Mouse (Mus musculus) heart, adult 9 months (tissue): Measurements from ENCODE around the gene Ccdc9b.

ENCODE experiments used
- DNase-seq, 2 experiments: peaks; one replicate each; pipeline ENCODE4 v3.0.0; 2022; ENCODE audit warnings: low spot score in 2 of 2

The Ccdc9b gene

GRCm38 (mm10) chr2:118761906-118762783, at the start of gene Ccdc9b:
Gene Ccdc9b, minus strand, starts transcription at chr2:118762661.
- DNase-seq: peak; percentile 91 to 92

GRCm38 (mm10) chr2:118810861-118811260, 48.4 kb upstream of the Ccdc9b start:
- DNase-seq: no peak

DNA sequence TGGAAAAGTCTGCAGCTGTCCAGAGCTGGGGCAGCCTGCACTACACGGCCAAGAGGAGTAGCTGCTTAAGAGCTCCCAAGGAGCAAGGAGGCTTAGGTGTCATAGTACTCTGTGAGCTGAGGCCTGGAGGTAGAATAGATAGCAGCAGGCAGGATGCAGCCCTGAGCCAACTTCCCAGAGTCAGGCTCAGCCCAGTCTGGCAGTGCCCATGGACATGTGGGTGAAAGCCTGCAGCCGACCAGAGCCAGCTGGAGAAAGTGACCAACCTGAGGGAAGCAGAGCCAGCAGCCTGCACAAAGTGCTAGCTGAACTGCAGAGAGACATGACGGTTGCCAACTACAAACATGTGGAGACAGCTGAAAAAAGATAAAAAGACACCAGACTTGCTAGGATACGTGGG, 44.4 kb upstream of the Ccdc9b start:
- DNase-seq: peak; percentile 49 to 52

GRCm38 (mm10) chr2:118805756-118806155, 43.3 kb upstream of the Ccdc9b start:
- DNase-seq: no peak

DNA sequence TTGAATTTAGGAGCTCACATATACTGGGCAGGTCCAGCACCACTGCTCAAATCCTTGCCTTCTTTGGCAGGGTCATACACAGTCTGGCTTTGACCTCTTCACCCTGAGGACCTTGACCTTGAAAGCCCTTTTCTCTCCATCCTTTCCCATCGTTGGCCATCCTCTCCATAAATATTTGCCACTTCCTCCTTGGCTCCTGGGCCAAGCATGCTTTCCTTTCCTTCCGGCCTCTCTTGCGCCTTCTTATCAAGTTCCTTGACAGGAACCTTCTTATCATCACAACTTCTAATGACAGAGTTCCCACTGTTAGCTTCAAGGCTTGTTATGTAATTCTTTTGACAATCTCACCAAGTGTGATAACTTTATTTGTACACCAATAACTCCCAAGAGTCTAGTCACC, 42.7 kb upstream of the Ccdc9b start:
- DNase-seq: no peak

GRCm38 (mm10) chr2:118804474-118804873, 42.0 kb upstream of the Ccdc9b start:
- DNase-seq: peak in 1 of 2 experiments; percentile 32

GRCm38 (mm10) chr2:118802542-118803118, 40.2 kb upstream of the Ccdc9b start:
- no peak for DNase-seq

DNA sequence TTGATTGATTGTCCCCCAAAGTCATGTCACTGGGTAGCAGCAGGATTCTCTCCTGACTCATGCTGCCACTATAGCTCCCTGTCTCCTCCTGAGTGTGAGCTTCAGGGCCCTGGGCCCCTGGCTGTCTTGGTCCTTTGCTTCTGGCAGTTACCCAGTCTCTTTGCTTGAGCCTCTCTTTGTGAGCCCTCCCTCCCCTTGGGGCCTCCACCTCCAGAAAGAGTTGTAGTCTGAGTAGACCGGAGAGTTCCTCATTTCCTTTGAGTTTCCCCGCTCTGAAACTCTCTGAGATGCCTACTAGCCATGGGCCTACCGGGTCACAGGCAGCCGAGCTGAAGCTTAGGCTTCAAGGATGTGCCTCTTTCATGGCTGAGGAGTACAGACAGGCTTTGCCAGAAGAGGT, 31.2 kb upstream of the Ccdc9b start:
- DNase-seq: no peak

DNA sequence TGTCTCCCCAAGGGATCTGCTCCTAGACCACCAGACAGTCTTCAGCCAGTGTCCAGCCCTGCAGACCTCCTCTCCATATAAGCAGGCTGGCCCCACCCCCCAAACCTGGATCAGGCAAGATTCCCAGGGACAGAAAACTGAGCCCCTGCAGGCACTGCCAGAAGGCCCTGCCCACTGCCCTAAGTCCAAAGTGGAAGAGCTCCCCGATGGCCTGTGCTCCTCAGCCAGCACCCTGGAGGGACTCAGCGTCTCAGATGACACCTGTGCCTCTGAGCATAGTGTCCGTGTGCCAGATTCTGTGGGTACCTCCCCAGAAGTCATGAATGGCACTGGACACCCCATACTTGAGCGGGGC, 29.8 kb upstream of the Ccdc9b start:
- no peak for DNase-seq

- no peak for DNase-seq
Observed at GRCm38 (mm10) chr2:118791591-118792258, 29.3 kb upstream of the Ccdc9b start.

DNA sequence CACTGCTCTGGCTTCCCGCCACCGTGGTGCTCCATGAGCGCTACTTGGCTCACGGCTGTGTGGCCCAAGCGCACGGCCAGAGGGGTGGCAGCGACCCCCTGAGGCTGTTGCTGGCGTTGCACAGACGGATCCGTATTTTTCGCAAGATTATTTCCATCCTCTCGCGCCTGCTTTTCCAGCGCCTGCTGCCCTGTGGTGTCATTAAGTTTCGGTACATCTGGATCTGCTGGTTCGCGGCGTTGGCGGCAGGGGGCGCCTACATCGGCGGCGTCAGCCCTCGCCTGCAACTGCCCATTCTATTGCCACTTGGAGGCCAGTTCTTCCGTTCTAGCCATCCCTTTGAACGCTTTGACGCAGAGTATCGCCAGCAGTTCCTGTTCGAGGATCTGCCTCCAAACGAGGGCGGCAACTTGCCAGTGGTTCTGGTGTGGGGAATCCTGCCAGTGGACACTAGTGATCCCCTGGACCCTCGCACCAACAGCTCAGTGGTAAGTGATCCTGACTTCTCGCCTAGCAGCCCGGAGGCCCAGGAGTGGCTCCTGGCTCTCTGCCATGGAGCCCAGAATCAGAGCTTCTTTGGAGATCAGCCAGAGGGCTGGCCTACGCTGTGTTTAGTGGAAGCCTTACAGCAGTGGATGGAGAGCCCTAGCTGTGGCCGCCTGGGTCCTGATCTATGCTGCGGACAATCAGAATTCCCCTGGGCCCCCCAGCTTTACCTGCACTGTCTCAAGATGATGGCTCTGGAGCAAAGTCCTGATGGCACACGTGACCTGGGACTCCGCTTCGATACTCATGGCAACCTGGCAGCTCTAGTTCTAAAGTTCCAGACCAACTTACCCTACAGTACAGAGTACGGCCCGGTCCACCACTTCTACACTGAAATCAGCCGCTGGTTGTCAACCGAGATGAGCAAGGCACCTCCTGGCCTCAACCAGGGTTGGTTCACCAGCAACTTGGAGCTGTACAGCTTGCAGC, 28.4 kb upstream of the Ccdc9b start:
- DNase-seq: peak; percentile 37 to 62

GRCm38 (mm10) chr2:118790221-118790550, 27.7 kb upstream of the Ccdc9b start:
- no peak for DNase-seq

DNA sequence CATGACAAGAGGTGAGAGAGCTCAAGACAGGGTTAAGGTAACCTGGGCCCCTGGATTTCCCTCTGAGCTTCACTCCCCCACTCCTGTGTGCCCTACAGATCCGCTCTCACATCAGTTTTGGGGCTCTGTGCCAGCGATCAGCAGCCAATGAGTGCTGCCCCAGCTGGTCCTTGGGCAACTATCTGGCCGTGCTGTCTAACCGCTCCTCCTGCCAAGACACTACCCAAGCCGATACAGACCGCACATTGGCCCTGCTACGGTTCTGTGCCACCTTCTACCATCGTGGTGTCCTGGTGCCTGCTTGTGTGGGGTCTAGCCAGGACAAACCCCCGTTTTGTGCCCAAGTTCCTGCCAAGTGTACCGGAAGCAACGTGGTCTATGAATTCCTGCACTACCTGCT, 27.0 kb upstream of the Ccdc9b start:
- DNase-seq: no peak

- DNase-seq: no peak
Observed at GRCm38 (mm10) chr2:118786525-118786924, 24.1 kb upstream of the Ccdc9b start.

- no peak for DNase-seq
Observed at GRCm38 (mm10) chr2:118783663-118784062, 21.2 kb upstream of the Ccdc9b start.

DNA sequence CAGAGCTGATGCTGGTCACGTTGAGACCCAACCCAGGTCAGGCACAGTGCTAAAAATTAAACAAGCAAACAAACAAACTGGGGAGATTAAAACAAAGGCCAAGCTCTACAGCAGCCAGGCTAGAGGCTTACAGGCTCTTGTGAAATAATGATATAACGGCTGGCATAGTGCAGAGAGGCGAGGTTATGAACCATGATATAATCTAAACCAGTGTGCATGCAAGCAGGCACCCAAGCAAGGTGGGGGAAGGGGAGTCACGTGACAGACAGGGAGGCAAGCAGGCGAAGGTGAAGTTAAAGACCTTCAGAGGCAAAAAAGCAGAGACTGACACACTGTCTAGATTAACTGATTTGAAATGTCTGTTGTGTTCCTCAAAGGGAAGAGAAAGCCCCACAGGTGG, 20.6 kb upstream of the Ccdc9b start:
- no peak for DNase-seq

DNA sequence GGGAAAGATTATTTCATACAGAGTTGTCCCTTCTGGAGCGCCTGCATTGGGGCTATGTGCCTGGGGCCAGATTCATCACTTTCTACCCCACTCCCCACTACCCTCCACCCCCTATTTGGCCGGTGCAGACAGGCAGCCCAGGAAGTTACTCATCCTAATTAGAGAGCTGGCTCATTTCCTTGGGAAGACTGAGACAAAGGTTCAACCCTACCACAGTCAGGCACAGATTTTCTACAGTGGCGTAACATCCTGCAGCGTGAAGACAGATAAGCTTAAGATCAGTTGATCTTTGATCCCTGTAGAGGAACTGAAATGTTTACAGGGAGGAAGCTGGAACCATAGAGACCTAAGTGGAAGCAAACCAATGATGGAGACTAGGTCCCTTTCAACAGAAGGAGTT, 19.8 kb upstream of the Ccdc9b start:
- no peak for DNase-seq

DNA sequence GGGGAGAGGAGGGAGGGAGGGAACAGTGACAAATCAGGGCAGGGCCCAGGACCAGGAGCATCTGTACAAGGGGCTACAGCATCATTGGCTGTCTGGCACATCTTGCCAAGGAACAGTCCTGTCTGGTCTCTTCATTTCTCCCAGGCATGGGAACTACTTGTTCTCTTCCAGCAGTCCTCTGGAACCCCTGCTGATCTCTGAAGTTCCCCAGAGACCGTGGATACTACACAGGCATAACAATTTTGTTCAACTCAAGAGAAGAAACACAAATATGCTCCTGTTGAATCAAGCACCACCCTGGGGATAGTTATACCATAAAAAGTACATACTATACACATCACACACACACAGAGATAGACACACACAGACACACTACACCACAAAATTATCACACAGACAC, 18.7 kb upstream of the Ccdc9b start:
- DNase-seq: no peak

DNA sequence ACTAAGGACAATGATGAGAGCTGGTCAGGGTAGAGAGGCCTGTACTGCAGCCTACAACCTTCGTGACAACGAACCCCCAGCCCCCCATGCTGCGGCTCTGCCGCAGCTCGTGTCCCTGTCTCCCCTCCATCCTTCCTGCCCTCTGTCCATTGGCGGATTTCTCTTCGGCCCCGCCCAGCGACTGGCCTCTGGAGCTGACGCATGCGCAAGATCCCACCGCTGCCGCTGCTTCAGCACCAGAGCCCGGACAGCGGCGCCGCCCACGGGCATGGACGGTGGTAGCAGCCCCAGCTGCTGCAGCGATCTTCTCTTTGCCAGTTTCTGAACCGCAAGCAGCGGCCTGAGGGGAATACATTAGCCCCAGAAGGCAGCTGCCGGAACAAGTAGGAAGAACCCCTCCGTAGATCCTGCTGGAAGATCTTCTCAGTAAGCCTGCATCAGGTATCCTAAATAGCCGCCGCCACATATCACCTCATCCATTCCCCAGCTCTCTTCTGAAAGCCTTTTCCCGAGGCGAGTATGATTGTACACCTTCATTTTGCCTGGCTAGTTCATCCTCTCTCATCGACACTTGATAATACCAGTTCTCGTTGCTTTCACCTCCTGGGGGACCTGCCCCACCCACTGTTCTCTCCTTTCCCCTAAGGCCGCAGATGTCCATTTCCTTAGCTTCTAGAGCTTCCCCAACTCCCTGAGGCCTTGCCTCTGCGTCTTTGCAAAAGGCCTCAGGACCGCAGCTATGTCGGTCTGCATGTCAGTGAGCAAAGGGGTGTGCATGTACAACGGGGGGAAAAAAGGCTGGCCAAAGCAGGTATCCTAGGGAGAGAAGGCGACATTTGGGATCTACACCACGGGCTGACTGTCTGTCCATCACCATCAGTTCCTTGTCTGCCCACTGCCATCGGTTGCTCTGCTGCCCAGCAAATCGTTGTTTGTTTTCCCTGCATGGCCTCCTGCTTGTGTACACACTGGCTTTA, 17.3 kb upstream of the Ccdc9b start, which contains the start of gene Disp2:
Disp2 (plus strand) TSS at position 216 of the 977 bp plus-strand sequence.
- DNase-seq: peak; percentile 90 to 91

- no peak for DNase-seq
Observed at GRCm38 (mm10) chr2:118779065-118779464, 16.6 kb upstream of the Ccdc9b start.
